Mouse (Mus musculus) limb, embryonic 15.5 days (tissue): ENCODE results near the gene Odf3b. TPM values are rescaled to one million over a fixed set of nuclear protein-coding genes. Genes with fewer than 3 reads are reported as not detected.

Experiments used
- ATAC-seq: fragments of 200-750 bp; cut with Nextera tagmentation; 2 replicates; pipeline ENCODE4 v1.8.0; 2017; ENCODE audit warnings: low read depth, moderate TSS enrichment; ENCODE audit not compliant: insufficient number of reproducible peaks, low FRiP score, low TSS enrichment
- H3K27ac ChIP-seq: fragments of 300-500 bp; sonication (generic); 2 replicates; pipeline ENCODE4 v1.5.1; 2015; ENCODE audit warnings: moderate library complexity, mild to moderate bottlenecking, inconsistent platforms
- H3K27me3 ChIP-seq: fragments of 300-500 bp; sonication (generic); 2 replicates; pipeline ENCODE4 v1.6.1; 2015; ENCODE audit warnings: inconsistent platforms
- H3K36me3 ChIP-seq: fragments of 300-500 bp; sonication (generic); 2 replicates; pipeline ENCODE4 v1.6.1; 2015; ENCODE audit warnings: inconsistent platforms
- H3K4me1 ChIP-seq: fragments of 300-500 bp; sonication (generic); 2 replicates; pipeline ENCODE4 v1.6.1; 2015; ENCODE audit warnings: inconsistent platforms
- H3K4me2 ChIP-seq: fragments of 300-500 bp; sonication (generic); 2 replicates; pipeline ENCODE4 v1.6.1; 2015; ENCODE audit warnings: mild to moderate bottlenecking, inconsistent platforms
- H3K4me3 ChIP-seq: fragments of 300-500 bp; sonication (generic); 2 replicates; pipeline ENCODE4 v1.5.1; 2015; ENCODE audit warnings: mild to moderate bottlenecking, inconsistent platforms
- H3K9ac ChIP-seq: fragments of 300-500 bp; sonication (generic); 2 replicates; pipeline ENCODE4 v1.6.1; 2015; ENCODE audit warnings: inconsistent platforms
- H3K9me3 ChIP-seq: fragments of 300-500 bp; sonication (generic); 2 replicates; pipeline ENCODE4 v1.6.1; 2016; ENCODE audit warnings: inconsistent platforms
- WGBS: fragments of 180-500 bp; shearing (Covaris S2); methylation state at CpG from one replicate; pipeline ENCODE4 v1.1.7; 2015; 5-methylcytosine and 5-hydroxymethylcytosine counted together
- polyA plus RNA-seq: library from polyadenylated mRNA; unstranded; fragments of >200 nt; fragmentation: Nextera tagmentation; extraction: Ambion mirVana; gene quantifications from 2 replicates; pipeline ENCODE4 v1.2.1, GENCODE M21; 2015

Gene Odf3b
- polyA plus RNA-seq, 1 experiment from 2014 or later = 0.42 TPM

DNA sequence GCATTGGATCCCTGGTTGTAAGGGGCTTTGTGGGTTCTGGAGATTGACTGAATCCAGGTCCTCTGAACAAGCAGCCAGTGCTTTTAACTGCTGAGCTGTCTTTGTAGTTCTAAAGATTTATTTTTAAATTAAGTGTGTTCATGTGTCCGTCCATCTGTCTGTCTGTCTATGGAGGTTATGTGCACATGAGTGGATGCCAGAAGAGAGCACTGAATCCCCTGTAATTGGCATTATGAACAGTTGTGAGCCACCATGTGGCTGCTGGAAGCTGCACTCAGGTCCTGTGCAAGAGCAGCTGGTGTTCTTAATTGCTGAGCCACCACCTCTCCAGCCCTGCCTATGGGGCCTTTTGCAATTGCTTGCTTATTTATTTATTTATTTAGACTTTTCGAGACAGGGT is 19.1 kb upstream of the Odf3b start:
- Histone ChIP-seq H3K36me3 (no peaks in the 10 kb centered on the region), H3K27me3 (no peaks in the 10 kb centered on the region), H3K9ac (no peak overlapping the region), H3K27ac (no peak overlapping the region), H3K4me2 (no peak overlapping the region), H3K4me3 (no peak overlapping the region), H3K9me3 (no peaks in the 10 kb centered on the region), H3K4me1 (no peaks in the 10 kb centered on the region)
- 69% methylated on average over 2 of the region's 2 CpGs for WGBS
- no peak for ATAC-seq

DNA sequence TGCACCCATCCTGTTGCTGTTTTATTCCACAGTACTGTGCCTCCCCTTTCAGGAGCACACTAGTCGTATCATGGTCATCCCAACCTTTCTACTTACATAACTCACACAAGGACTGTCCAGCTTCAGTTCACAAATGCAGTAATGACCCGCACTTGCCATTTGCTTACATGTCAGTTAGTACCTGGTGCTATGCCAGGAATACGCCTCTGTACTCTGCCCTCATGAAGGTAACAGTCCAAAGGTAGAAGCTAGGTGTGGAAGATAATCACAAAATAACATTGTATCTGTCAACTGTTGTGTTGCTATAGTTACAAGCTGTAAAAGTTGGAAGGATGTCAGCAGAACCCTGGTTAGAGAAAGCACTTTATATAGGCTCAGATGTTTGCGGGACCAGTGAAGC is 17.8 kb upstream of the Odf3b start:
- 85% methylated on average over 4 of the region's 4 CpGs for WGBS
- Histone ChIP-seq H3K27ac (no peak overlapping the region), H3K4me2 (no peak overlapping the region), H3K4me3 (no peak overlapping the region), H3K27me3 (no peaks in the 10 kb centered on the region), H3K9me3 (no peaks in the 10 kb centered on the region), H3K4me1 (peaks cover 2% of the 10 kb centered on the region; the same call in 1 of the 2 replicates), H3K9ac (no peak overlapping the region), H3K36me3 (no peaks in the 10 kb centered on the region)
- ATAC-seq = no peak

- H3K9ac ChIP-seq = no peak overlapping the region
- H3K4me2 ChIP-seq = no peak overlapping the region
- no peak for ATAC-seq
- no peak overlapping the region for H3K27ac ChIP-seq
- no peak overlapping the region for H3K4me3 ChIP-seq
- H3K36me3 ChIP-seq = no peaks in the 10 kb centered on the region
- H3K27me3 ChIP-seq = peaks cover 1% of the 10 kb centered on the region; the same call in 1 of the 2 replicates
- H3K4me1 ChIP-seq = peaks cover 2% of the 10 kb centered on the region; the same call in 1 of the 2 replicates
- H3K9me3 ChIP-seq = no peaks in the 10 kb centered on the region
- 92% methylated on average over 10 of the region's 10 CpGs for WGBS
Measured at GRCm38 (mm10) chr15:89390081-89390480, 11.0 kb upstream of the Odf3b start.

- H3K36me3 ChIP-seq = no peaks in the 10 kb centered on the region
- peaks cover 8% of the 10 kb centered on the region for H3K27me3 ChIP-seq
- H3K27ac ChIP-seq = no peak overlapping the region
- no peak overlapping the region for H3K4me2 ChIP-seq
- no peak overlapping the region for H3K4me3 ChIP-seq
- H3K4me1 ChIP-seq = no peaks in the 10 kb centered on the region
- no peaks in the 10 kb centered on the region for H3K9me3 ChIP-seq
- 34% methylated on average over 12 of the region's 12 CpGs for WGBS
- ATAC-seq = no peak
- no peak overlapping the region for H3K9ac ChIP-seq
Measured at GRCm38 (mm10) chr15:89387127-89387526, 8.0 kb upstream of the Odf3b start.

DNA sequence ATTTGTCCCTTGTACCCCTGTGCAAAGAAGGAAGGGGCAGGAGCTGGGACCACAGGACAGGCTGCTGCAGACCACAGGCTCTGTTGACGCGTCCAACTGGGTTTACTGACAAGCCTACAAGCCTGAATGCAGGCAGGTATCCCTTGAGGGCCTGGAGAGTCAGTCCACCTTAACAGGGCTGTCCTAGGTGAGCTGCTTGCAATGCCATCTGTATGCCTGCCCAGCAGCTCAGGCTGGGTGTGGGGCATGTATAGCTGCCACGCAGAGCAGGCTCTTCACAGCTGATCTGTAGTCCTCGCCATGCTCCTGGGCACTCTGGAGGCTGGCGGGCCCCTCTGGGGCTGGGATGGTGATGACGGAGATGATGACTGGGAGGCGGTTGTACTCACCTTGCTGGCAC is 5.5 kb upstream of the Odf3b start, which contains the start of gene Klhdc7b:
Gene Klhdc7b (plus strand): TSS at position 301 of the 400 bp plus-strand sequence.
- no peaks in the 10 kb centered on the region for H3K9me3 ChIP-seq
- peaks cover under 1% of the 10 kb centered on the region; the same call in 1 of the 2 replicates for H3K4me1 ChIP-seq
- no peak within 1 kb of the TSS for H3K4me3 ChIP-seq
- no peaks in the 10 kb centered on the region for H3K36me3 ChIP-seq
- no peak for ATAC-seq
- H3K27me3 ChIP-seq = peaks cover 16% of the 10 kb centered on the region
- WGBS = 84% methylated on average over 7 of the region's 7 CpGs
- no peak within 1 kb of the TSS for H3K9ac ChIP-seq
- H3K27ac ChIP-seq = no peak within 1 kb of the TSS
- H3K4me2 ChIP-seq = no peak within 1 kb of the TSS

DNA sequence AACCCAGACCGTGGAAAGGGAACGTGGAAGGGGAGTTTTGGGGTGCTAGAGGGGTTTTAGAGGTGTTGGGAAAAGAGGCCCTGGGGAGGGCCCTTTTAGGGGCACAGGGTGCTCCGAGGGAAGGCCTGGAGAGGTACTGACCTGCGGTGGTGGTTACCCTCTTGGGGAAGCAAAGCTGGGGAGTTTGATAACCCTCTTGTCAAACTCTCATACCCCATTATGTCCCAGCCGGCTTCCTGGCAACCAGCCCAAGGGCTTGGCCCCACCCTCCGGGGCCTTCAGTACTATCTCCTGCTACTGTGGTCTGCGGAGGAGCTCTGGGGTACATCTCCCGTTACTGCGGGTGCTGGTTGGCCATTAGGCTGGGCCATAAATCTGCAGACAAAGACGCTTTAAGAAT is 347 bp upstream of the Odf3b start:
- Histone ChIP-seq H3K27ac (no peak overlapping the region), H3K27me3 (peaks cover 51% of the 10 kb centered on the region), H3K4me1 (peaks cover 27% of the 10 kb centered on the region), H3K36me3 (no peaks in the 10 kb centered on the region), H3K9me3 (no peaks in the 10 kb centered on the region), H3K4me3 (peak overlapping the region; percentile 34), H3K4me2 (peak overlapping the region; percentile 64), H3K9ac (no peak overlapping the region)
- WGBS = 10% methylated on average over 10 of the region's 10 CpGs
- no peak for ATAC-seq

DNA sequence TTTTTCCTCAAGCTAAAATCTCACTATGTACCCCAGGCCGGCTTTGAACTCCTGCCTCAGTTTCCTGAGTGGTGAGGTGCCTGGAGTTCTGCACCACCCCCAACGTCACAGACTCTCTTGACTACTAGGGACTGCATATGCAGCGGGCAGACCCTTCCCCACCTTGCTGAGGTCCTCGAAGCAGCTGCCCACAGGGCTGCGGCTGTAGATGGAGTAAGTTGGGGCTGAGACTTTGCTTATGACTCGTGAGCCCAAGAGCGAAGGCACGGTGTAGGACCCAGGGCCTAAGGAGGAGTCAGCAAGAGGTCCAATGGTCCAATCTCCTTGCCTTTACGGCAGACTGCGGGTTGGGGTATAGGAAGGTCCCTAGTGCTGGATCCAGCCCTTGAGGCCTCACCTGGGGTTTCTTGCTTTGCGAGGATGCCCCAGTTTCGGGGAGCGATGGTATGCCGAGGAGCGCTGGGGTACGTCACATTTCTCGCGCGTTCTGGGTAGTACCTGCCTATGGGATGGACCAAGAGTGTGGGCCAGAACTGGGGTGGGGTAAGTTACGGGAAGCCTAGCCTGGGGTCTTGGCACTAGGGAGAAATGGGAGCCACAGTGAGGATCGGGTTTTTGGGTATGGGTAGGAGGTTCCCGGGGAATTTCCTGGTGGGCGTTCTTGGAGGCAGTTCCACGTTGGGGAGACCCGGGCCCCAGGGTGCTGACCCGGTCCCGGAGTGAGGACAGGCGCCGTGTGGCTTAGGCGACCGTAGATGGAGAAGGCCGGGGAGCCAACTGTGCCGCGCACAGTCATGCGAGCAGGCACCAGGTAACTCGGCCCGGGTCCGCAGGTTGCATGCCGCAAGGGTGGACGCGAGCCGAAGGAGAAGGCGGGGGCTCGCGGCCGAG is 899 bp downstream of the Odf3b start:
- H3K9me3 ChIP-seq = no peaks in the 10 kb centered on the region
- peak overlapping the region; percentile 31; the same call in 1 of the 2 replicates for H3K9ac ChIP-seq
- peak overlapping the region; percentile 34 for H3K4me3 ChIP-seq
- H3K27me3 ChIP-seq = peaks cover 51% of the 10 kb centered on the region
- H3K4me1 ChIP-seq = peaks cover 34% of the 10 kb centered on the region
- no peak for ATAC-seq
- no peaks in the 10 kb centered on the region for H3K36me3 ChIP-seq
- peak overlapping the region; percentile 64 for H3K4me2 ChIP-seq
- 10% methylated on average over 46 of the region's 46 CpGs for WGBS
- no peak overlapping the region for H3K27ac ChIP-seq

GRCm38 (mm10) chr15:89377362-89377761 is 1.7 kb downstream of the Odf3b start:
- peaks cover 3% of the 10 kb centered on the region; the same call in 1 of the 2 replicates for H3K36me3 ChIP-seq
- no peak overlapping the region for H3K9ac ChIP-seq
- no peak overlapping the region for H3K4me3 ChIP-seq
- H3K4me2 ChIP-seq = no peak overlapping the region
- 6% methylated on average over 18 of the region's 18 CpGs for WGBS
- no peaks in the 10 kb centered on the region for H3K9me3 ChIP-seq
- no peak overlapping the region for H3K27ac ChIP-seq
- peaks cover 51% of the 10 kb centered on the region for H3K27me3 ChIP-seq
- peaks cover 39% of the 10 kb centered on the region for H3K4me1 ChIP-seq
- no peak for ATAC-seq

- WGBS = 17% methylated on average over 16 of the region's 16 CpGs
- H3K36me3 ChIP-seq = peaks cover 7% of the 10 kb centered on the region
- H3K4me3 ChIP-seq = no peak within 1 kb of the TSS
- no peak for ATAC-seq
- no peak within 1 kb of the TSS for H3K9ac ChIP-seq
- peaks cover 43% of the 10 kb centered on the region for H3K4me1 ChIP-seq
- peaks cover 47% of the 10 kb centered on the region for H3K27me3 ChIP-seq
- H3K4me2 ChIP-seq = no peak within 1 kb of the TSS
- no peaks in the 10 kb centered on the region for H3K9me3 ChIP-seq
- no peak within 1 kb of the TSS for H3K27ac ChIP-seq
Measured at GRCm38 (mm10) chr15:89376957-89377356, 2.1 kb downstream of the Odf3b start, which contains the start of gene Tymp. Gene Tymp, minus strand, starts transcription at chr15:89377039.

DNA sequence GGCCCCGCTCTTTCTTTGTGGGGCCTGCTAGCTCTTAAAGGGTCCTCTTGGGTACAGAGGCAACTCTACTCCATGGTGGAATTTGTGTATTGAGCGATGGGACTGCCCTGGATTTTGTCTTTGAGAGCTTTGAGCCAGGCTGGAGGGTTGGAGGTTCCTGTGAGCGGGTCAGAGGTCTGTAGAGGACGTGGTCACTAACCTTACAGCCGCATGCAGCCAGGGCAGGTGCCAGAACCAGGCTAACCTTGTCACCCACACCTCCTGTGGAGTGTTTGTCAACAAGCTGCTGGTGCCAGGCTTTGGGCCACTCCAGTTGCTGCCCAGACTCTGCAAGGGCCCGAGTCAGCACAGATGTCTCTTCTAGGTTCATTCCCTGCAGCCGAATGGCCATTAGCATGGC is 3.0 kb downstream of the Odf3b start:
- Histone ChIP-seq H3K27ac (no peak overlapping the region), H3K9ac (no peak overlapping the region), H3K27me3 (peaks cover 46% of the 10 kb centered on the region), H3K9me3 (no peaks in the 10 kb centered on the region), H3K4me2 (no peak overlapping the region), H3K36me3 (peaks cover 16% of the 10 kb centered on the region), H3K4me1 (peaks cover 43% of the 10 kb centered on the region), H3K4me3 (no peak overlapping the region)
- 80% methylated on average over 7 of the region's 7 CpGs for WGBS
- ATAC-seq = no peak

DNA sequence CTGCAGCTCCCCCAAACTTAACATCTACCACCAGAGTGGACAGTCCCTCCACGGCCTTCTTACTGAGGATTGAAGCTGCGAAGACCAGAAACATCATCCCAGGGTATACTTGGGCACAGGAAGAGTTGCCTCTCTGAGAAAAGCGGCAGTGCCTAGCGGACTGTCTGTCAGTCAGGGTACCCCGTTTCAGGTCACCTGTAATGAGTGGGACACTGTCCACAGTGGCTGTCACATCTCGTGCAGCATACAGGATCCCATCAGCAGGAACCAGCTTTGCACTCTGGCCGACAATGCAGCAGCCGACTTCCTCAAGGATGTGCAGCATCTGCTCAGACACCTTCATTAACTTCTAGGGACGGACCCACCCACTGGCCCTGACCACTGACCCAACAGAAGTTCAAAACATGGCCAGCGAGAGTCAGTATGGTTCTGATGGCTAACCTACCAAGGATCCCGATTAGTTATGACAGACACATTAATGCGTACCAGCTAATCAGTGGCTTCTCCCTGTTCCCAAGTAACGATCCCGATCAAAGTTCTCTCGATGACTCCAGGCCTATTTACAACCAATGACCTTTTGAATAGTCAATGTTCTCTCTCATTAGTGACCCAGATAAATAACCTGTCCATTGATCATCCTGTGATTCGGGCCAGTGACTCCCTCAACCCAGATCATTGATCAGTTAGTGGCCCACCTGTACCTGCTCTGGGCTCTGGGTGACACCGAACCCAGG is 4.1 kb downstream of the Odf3b start:
- H3K4me2 ChIP-seq = no peak overlapping the region
- H3K36me3 ChIP-seq = peaks cover 27% of the 10 kb centered on the region
- H3K4me3 ChIP-seq = no peak overlapping the region
- no peak for ATAC-seq
- 94% methylated on average over 17 of the region's 17 CpGs for WGBS
- H3K9ac ChIP-seq = no peak overlapping the region
- no peak overlapping the region for H3K27ac ChIP-seq
- no peaks in the 10 kb centered on the region for H3K9me3 ChIP-seq
- H3K4me1 ChIP-seq = peaks cover 43% of the 10 kb centered on the region
- H3K27me3 ChIP-seq = peaks cover 42% of the 10 kb centered on the region

DNA sequence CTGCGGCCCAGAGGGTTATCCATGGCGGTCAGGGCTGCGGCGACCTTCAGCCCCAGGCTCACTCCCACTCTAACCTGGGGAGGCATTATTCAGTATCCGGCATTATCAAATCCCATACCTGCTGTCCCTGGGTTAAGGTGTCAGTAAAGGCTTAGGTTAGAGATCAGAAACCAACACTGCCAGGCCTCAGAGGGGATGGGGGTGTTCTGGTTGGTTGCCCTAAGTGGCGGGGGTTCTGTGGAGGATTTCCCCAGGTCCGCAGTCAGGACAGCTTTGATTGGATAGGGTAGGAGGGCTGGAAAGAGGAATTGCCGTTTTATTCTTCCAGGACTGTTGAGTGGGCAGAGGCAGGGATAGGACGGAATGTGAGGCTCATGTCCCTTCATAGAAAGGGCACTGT is 4.7 kb downstream of the Odf3b start:
- peak overlapping the region; percentile 70 for H3K4me3 ChIP-seq
- 47% methylated on average over 9 of the region's 9 CpGs for WGBS
- H3K9me3 ChIP-seq = no peaks in the 10 kb centered on the region
- H3K4me1 ChIP-seq = peaks cover 40% of the 10 kb centered on the region
- peak overlapping the region; percentile 90 for H3K4me2 ChIP-seq
- peak overlapping the region; percentile 71; the same call in 1 of the 2 replicates for H3K9ac ChIP-seq
- peaks cover 38% of the 10 kb centered on the region for H3K27me3 ChIP-seq
- ATAC-seq = no peak
- H3K27ac ChIP-seq = peak overlapping the region; percentile 89
- H3K36me3 ChIP-seq = peaks cover 33% of the 10 kb centered on the region
